ENCODE assay signal across 13 mouse cellular contexts in genomic region chr14:103732626-103733025, GRCm38 (mm10).
DNase-seq lines count a peak whose midpoint lies in the region; ATAC-seq and TF ChIP-seq lines count a peak whose summit lies in the region.
"Had no signal": no experiment of that assay in that cellular context is flagged by ENCODE, and none has a peak within 500 bp of the region (broad histone marks: within the 10 kb centered on the region; RNA-seq: fewer than 3 reads in every experiment).

No protein-coding gene starts in this region.

- no peaks in the 10 kb centered on the region for H3K9me3 ChIP-seq in kidney, postnatal 0 days (replicated peaks; ENCODE audit: low read length)
- no peaks in the 10 kb centered on the region for H3K9me3 ChIP-seq in kidney, embryonic 14.5 days (ENCODE audit: control insufficient read depth, low read length)
- H3K9me3 ChIP-seq: forebrain, embryonic 10.5 days had no signal

- H3K9ac ChIP-seq in kidney, postnatal 0 days (ENCODE audit: low read depth, low read length): no peak overlapping the region
- H3K9ac ChIP-seq in kidney, embryonic 14.5 days (ENCODE audit: low read depth, low read length): no peak overlapping the region

- H3K4me2 ChIP-seq in kidney, postnatal 0 days (ENCODE audit: low read length): no peak overlapping the region
- H3K4me2 ChIP-seq in kidney, embryonic 14.5 days (replicated peaks; ENCODE audit: low read depth, low read length): no peak overlapping the region

- WGBS in kidney, postnatal 0 days: 72% methylated on average over 1 of the region's 1 CpGs
- 65% methylated on average over 1 of the region's 1 CpGs for WGBS in kidney, embryonic 14.5 days

- TF ChIP-seq POLR2A in testis, adult 2 months (IDR thresholded peaks at IDR 0.05; ENCODE audit: control insufficient read depth, low read depth, low read length): no peak

- CTCF ChIA-PET in Patski (lab: Charles Lee): interaction anchor here (0.8 kb wide), 1 partner anchor 16 kb away, joined by 3 read pairs; no protein-coding TSS in a partner anchor

- no peaks in the 10 kb centered on the region for H3K4me1 ChIP-seq in kidney, postnatal 0 days (replicated peaks; ENCODE audit: insufficient read depth, low read length)
- no peaks in the 10 kb centered on the region for H3K4me1 ChIP-seq in kidney, embryonic 14.5 days (ENCODE audit: control insufficient read depth, insufficient read depth, low read length)
- H3K4me1 ChIP-seq in testis, adult 2 months (ENCODE audit: control insufficient read depth, insufficient read depth, low read length): peaks cover 12% of the 10 kb centered on the region

- no peaks in the 10 kb centered on the region for H3K36me3 ChIP-seq in kidney, postnatal 0 days (ENCODE audit: insufficient read depth, low read length)
- no peaks in the 10 kb centered on the region for H3K36me3 ChIP-seq in kidney, embryonic 14.5 days (ENCODE audit: control insufficient read depth, insufficient read depth, low read length)
- H3K36me3 ChIP-seq in testis, adult 2 months (ENCODE audit: control insufficient read depth, insufficient read depth, low read length): no peaks in the 10 kb centered on the region
- H3K36me3 ChIP-seq: forebrain, embryonic 10.5 days had no signal

- intact Hi-C loops in left cerebral cortex, postnatal 14 days (cut with DNase I): no loop called here

- H3K27ac ChIP-seq in kidney, postnatal 0 days: no peak overlapping the region
- H3K27ac ChIP-seq in kidney, embryonic 14.5 days (ENCODE audit: low read depth, low read length): no peak overlapping the region
- H3K27ac ChIP-seq in testis, adult 2 months (ENCODE audit: control insufficient read depth, insufficient read depth, low read depth, low read length): no peak overlapping the region
- H3K27ac ChIP-seq: forebrain, embryonic 10.5 days had no signal

- peak; percentile 35; the same call in 1 of the 2 replicates for TF ChIP-seq CTCF in kidney, postnatal 0 days (IDR thresholded peaks at IDR 0.05; ENCODE audit: low read depth)
- TF ChIP-seq CTCF in testis, adult 2 months (IDR thresholded peaks at IDR 0.05; ENCODE audit: control insufficient read depth, insufficient read depth, insufficient replicate concordance, low read depth, low read length): peak; percentile 41; the same call in 1 of the 2 replicates
- peak; percentile 37 for TF ChIP-seq CTCF in Patski (IDR thresholded peaks at IDR 0.05)

- no peak for ATAC-seq in kidney, postnatal 0 days (replicated peaks; ENCODE audit: low FRiP score, low read depth)
- no peak for ATAC-seq in kidney, embryonic 14.5 days (ENCODE audit: low FRiP score, low TSS enrichment)
- ATAC-seq in Patski: no peak
- 0 out of 2 replicates have a peak, but pooled peaks have one; percentile 52 for ATAC-seq in megakaryocyte-erythroid progenitor cell, adult 5-6 weeks (replicated peaks; ENCODE audit: low FRiP score, low TSS enrichment, poor library complexity, severe bottlenecking)
- ATAC-seq in cerebellum, adult (ENCODE audit: insufficient number of reproducible peaks, low FRiP score, low TSS enrichment): no peak

- no peaks in the 10 kb centered on the region for H3K27me3 ChIP-seq in kidney, postnatal 0 days (ENCODE audit: insufficient read depth, low read length)
- H3K27me3 ChIP-seq in kidney, embryonic 14.5 days (ENCODE audit: control insufficient read depth, insufficient read depth, low read length): no peaks in the 10 kb centered on the region
- no peaks in the 10 kb centered on the region for H3K27me3 ChIP-seq in testis, adult 2 months (ENCODE audit: control insufficient read depth, insufficient read depth, low read length)
- H3K27me3 ChIP-seq in Patski: peaks cover 6% of the 10 kb centered on the region

- in situ Hi-C loops in Patski (cut with MboI; ENCODE audit: low pct_unique_long_range_greater_than_20kb): no loop called here

- POLR2A ChIA-PET in Patski (lab: Charles Lee): no interaction called here

- H3K4me3 ChIP-seq in kidney, postnatal 0 days (replicated peaks; ENCODE audit: low read depth, low read length): no peak overlapping the region
- no peak overlapping the region for H3K4me3 ChIP-seq in kidney, embryonic 14.5 days (ENCODE audit: low read length)
- H3K4me3 ChIP-seq in testis, adult 2 months (ENCODE audit: control insufficient read depth, low read depth, low read length): no peak overlapping the region
- H3K4me3 ChIP-seq: forebrain, embryonic 10.5 days had no signal

- no peak for DNase-seq in kidney, postnatal 0 days (ENCODE audit: low spot score)
- DNase-seq in testis, postnatal 10 days (ENCODE audit: low spot score): no peak
- no peak for DNase-seq in Patski (ENCODE audit: low read depth, low spot score)
- DNase-seq in left cerebral cortex, postnatal 14 days (ENCODE audit: low spot score in 2 of 2): no peak
- DNase-seq: adrenal gland, postnatal 14 days; cerebellum, adult 11 months; gastrocnemius, postnatal 14 days; heart, postnatal 10 days had no signal
